Mouse (Mus musculus) midbrain, embryonic 16.5 days (tissue): ENCODE measurements around the gene Ash1l. TPM values are rescaled to one million over a fixed set of nuclear protein-coding genes. Genes with fewer than 3 reads are reported as not detected.

ENCODE experiments used
- ATAC-seq: fragments of 200-750 bp; cut with Nextera tagmentation; 2 replicates; pipeline ENCODE4 v1.8.0; 2017; ENCODE audit warnings: moderate TSS enrichment
- H3K27ac ChIP-seq: fragments of 300-500 bp; sonication (generic); 2 replicates; pipeline ENCODE4 v1.5.1; 2014; ENCODE audit warnings: mild to moderate bottlenecking, low read length, mixed read lengths
- H3K27me3 ChIP-seq: fragments of 300-500 bp; sonication (generic); 2 replicates; pipeline ENCODE4 v1.6.1; 2014; ENCODE audit warnings: low read depth, low read length, mixed read lengths; ENCODE audit not compliant: control insufficient read depth, insufficient read depth
- H3K36me3 ChIP-seq: fragments of 300-500 bp; sonication (generic); 2 replicates; pipeline ENCODE4 v1.6.1; 2014; ENCODE audit warnings: mild to moderate bottlenecking, low read length, moderate library complexity, mixed read lengths; ENCODE audit not compliant: control insufficient read depth, insufficient read depth
- H3K4me1 ChIP-seq: fragments of 300-500 bp; sonication (generic); 2 replicates; pipeline ENCODE4 v1.6.1; 2014; ENCODE audit warnings: mild to moderate bottlenecking, low read length, mixed read lengths; ENCODE audit not compliant: control insufficient read depth, insufficient read depth
- H3K4me2 ChIP-seq: fragments of 300-500 bp; sonication (generic); 2 replicates; pipeline ENCODE4 v1.6.1; 2014; ENCODE audit warnings: mild to moderate bottlenecking, low read length, mixed read lengths
- H3K4me3 ChIP-seq: fragments of 300-500 bp; sonication (generic); 2 replicates; pipeline ENCODE4 v1.5.1; 2014; ENCODE audit warnings: low read depth, mild to moderate bottlenecking, low read length, moderate library complexity, mixed read lengths
- H3K9ac ChIP-seq: fragments of 300-500 bp; sonication (generic); 2 replicates; pipeline ENCODE4 v1.6.1; 2014; ENCODE audit warnings: low read depth, low read length, mixed read lengths
- H3K9me3 ChIP-seq: fragments of 300-500 bp; sonication (generic); replicated peaks from 2 replicates; pipeline ENCODE4 v1.6.1; 2014; ENCODE audit warnings: mild to moderate bottlenecking, low read length, mixed read lengths; ENCODE audit not compliant: control insufficient read depth, poor library complexity, severe bottlenecking
- WGBS: fragments of 180-500 bp; shearing (Covaris S2); extraction: QIAGEN DNeasy Blood & Tissue Kit; methylation state at CpG from one replicate; pipeline ENCODE4 v1.1.7; 2014; 5-methylcytosine and 5-hydroxymethylcytosine counted together
- polyA plus RNA-seq: library from polyadenylated mRNA; unstranded; fragments of >200 nt; fragmentation: Nextera tagmentation; extraction: Ambion mirVana; gene quantifications from 2 replicates; pipeline ENCODE4 v1.2.1, GENCODE M21; 2015

Ash1l gene
- polyA plus RNA-seq, 1 experiment from 2014 or later = 19.0 TPM

GRCm38 (mm10) chr3:88918981-88919380 is 31.4 kb upstream of the Ash1l start:
- Histone ChIP-seq H3K4me2 (no peak overlapping the region), H3K9me3 (no peaks in the 10 kb centered on the region; the same call in 1 of the 2 replicates), H3K9ac (no peak overlapping the region), H3K4me1 (peaks cover 6% of the 10 kb centered on the region; the same call in 1 of the 2 replicates), H3K27ac (no peak overlapping the region), H3K36me3 (peaks cover 20% of the 10 kb centered on the region), H3K4me3 (no peak overlapping the region), H3K27me3 (no peaks in the 10 kb centered on the region)
- 85% methylated on average over 13 of the region's 13 CpGs for WGBS
- no peak for ATAC-seq

GRCm38 (mm10) chr3:88921411-88921810 is 29.0 kb upstream of the Ash1l start:
- Histone ChIP-seq H3K4me2 (no peak overlapping the region), H3K36me3 (peaks cover 25% of the 10 kb centered on the region), H3K27ac (no peak overlapping the region), H3K4me1 (no peaks in the 10 kb centered on the region), H3K9ac (no peak overlapping the region), H3K27me3 (no peaks in the 10 kb centered on the region), H3K9me3 (no peaks in the 10 kb centered on the region; the same call in 1 of the 2 replicates), H3K4me3 (no peak overlapping the region)
- WGBS = 96% methylated on average over 9 of the region's 9 CpGs
- no peak for ATAC-seq

GRCm38 (mm10) chr3:88923989-88924591 is 26.3 kb upstream of the Ash1l start:
- Histone ChIP-seq H3K4me3 (no peak overlapping the region), H3K9me3 (no peaks in the 10 kb centered on the region; the same call in 1 of the 2 replicates), H3K4me1 (no peaks in the 10 kb centered on the region), H3K27me3 (no peaks in the 10 kb centered on the region), H3K4me2 (no peak overlapping the region), H3K36me3 (peaks cover 40% of the 10 kb centered on the region), H3K27ac (no peak overlapping the region), H3K9ac (no peak overlapping the region)
- WGBS = 95% methylated on average over 8 of the region's 8 CpGs
- no peak for ATAC-seq

GRCm38 (mm10) chr3:88925651-88926050 is 24.8 kb upstream of the Ash1l start:
- no peak for ATAC-seq
- Histone ChIP-seq H3K4me3 (no peak overlapping the region), H3K36me3 (peaks cover 47% of the 10 kb centered on the region), H3K27ac (no peak overlapping the region), H3K9ac (no peak overlapping the region), H3K4me1 (no peaks in the 10 kb centered on the region), H3K4me2 (no peak overlapping the region), H3K9me3 (no peaks in the 10 kb centered on the region; the same call in 1 of the 2 replicates), H3K27me3 (no peaks in the 10 kb centered on the region)
- 98% methylated on average over 2 of the region's 2 CpGs for WGBS

- peaks cover 32% of the 10 kb centered on the region for H3K36me3 ChIP-seq
- no peaks in the 10 kb centered on the region for H3K27me3 ChIP-seq
- no peak for ATAC-seq
- no peak overlapping the region for H3K4me3 ChIP-seq
- WGBS = 88% methylated on average over 3 of the region's 3 CpGs
- no peaks in the 10 kb centered on the region for H3K9me3 ChIP-seq
- H3K9ac ChIP-seq = no peak overlapping the region
- no peak overlapping the region for H3K4me2 ChIP-seq
- H3K27ac ChIP-seq = no peak overlapping the region
- H3K4me1 ChIP-seq = no peaks in the 10 kb centered on the region
Measured at GRCm38 (mm10) chr3:88929501-88929900, 20.9 kb upstream of the Ash1l start.

- no peak overlapping the region for H3K4me3 ChIP-seq
- H3K4me2 ChIP-seq = no peak overlapping the region
- H3K36me3 ChIP-seq = peaks cover 18% of the 10 kb centered on the region
- no peaks in the 10 kb centered on the region for H3K9me3 ChIP-seq
- H3K9ac ChIP-seq = no peak overlapping the region
- no peaks in the 10 kb centered on the region for H3K27me3 ChIP-seq
- no peak overlapping the region for H3K27ac ChIP-seq
- 94% methylated on average over 10 of the region's 10 CpGs for WGBS
- no peaks in the 10 kb centered on the region for H3K4me1 ChIP-seq
- ATAC-seq = no peak
Measured at GRCm38 (mm10) chr3:88939071-88939470, 11.4 kb upstream of the Ash1l start.

GRCm38 (mm10) chr3:88939749-88940148 is 10.7 kb upstream of the Ash1l start:
- Histone ChIP-seq H3K4me3 (no peak overlapping the region), H3K36me3 (peaks cover 18% of the 10 kb centered on the region), H3K4me2 (no peak overlapping the region), H3K27me3 (no peaks in the 10 kb centered on the region), H3K9ac (no peak overlapping the region), H3K27ac (no peak overlapping the region), H3K4me1 (no peaks in the 10 kb centered on the region), H3K9me3 (no peaks in the 10 kb centered on the region)
- ATAC-seq = no peak
- WGBS = 76% methylated on average over 3 of the region's 3 CpGs

GRCm38 (mm10) chr3:88942316-88942880 is 8.0 kb upstream of the Ash1l start:
- no peak overlapping the region for H3K9ac ChIP-seq
- peaks cover 18% of the 10 kb centered on the region for H3K36me3 ChIP-seq
- no peaks in the 10 kb centered on the region for H3K4me1 ChIP-seq
- H3K27ac ChIP-seq = no peak overlapping the region
- no peak overlapping the region for H3K4me3 ChIP-seq
- H3K4me2 ChIP-seq = no peak overlapping the region
- no peaks in the 10 kb centered on the region for H3K27me3 ChIP-seq
- ATAC-seq = no peak
- H3K9me3 ChIP-seq = no peaks in the 10 kb centered on the region
- WGBS = 94% methylated on average over 10 of the region's 10 CpGs

GRCm38 (mm10) chr3:88944109-88944508 is 6.3 kb upstream of the Ash1l start:
- no peak for ATAC-seq
- WGBS = 96% methylated on average over 4 of the region's 4 CpGs

More at GRCm38 (mm10) chr3:88944109-88944508, 6.3 kb upstream of the Ash1l start:
- Histone ChIP-seq H3K27ac (no peak overlapping the region), H3K9me3 (no peaks in the 10 kb centered on the region), H3K27me3 (no peaks in the 10 kb centered on the region), H3K4me1 (peaks cover 16% of the 10 kb centered on the region), H3K4me3 (no peak overlapping the region), H3K36me3 (peaks cover 11% of the 10 kb centered on the region), H3K4me2 (no peak overlapping the region), H3K9ac (no peak overlapping the region)
